Mouse (Mus musculus) left cerebral cortex, postnatal 25 days (tissue): ENCODE data around the gene Actrt3. TPM values are rescaled to one million over a fixed set of nuclear protein-coding genes. Genes with fewer than 3 reads are reported as not detected.

Experiments used
- DNase-seq, 2 experiments: peaks; one replicate each; pipeline ENCODE4 v3.0.0; 2022; ENCODE audit warnings: low spot score in 2 of 2, mixed read lengths in 1 of 2
- intact Hi-C: fragments of 180-260 bp; cut with DNase I; formaldehyde crosslinking; loops from one replicate; pipeline ENCODE4 v1.15.1; 2025
- total RNA-seq, 2 experiments: library from RNA; stranded (reverse); gene quantifications; 2 replicates each; pipeline ENCODE4 v1.2.3; 2021

The Actrt3 gene
- under 1 TPM; 0.78 to 0.82 TPM for total RNA-seq

DNA sequence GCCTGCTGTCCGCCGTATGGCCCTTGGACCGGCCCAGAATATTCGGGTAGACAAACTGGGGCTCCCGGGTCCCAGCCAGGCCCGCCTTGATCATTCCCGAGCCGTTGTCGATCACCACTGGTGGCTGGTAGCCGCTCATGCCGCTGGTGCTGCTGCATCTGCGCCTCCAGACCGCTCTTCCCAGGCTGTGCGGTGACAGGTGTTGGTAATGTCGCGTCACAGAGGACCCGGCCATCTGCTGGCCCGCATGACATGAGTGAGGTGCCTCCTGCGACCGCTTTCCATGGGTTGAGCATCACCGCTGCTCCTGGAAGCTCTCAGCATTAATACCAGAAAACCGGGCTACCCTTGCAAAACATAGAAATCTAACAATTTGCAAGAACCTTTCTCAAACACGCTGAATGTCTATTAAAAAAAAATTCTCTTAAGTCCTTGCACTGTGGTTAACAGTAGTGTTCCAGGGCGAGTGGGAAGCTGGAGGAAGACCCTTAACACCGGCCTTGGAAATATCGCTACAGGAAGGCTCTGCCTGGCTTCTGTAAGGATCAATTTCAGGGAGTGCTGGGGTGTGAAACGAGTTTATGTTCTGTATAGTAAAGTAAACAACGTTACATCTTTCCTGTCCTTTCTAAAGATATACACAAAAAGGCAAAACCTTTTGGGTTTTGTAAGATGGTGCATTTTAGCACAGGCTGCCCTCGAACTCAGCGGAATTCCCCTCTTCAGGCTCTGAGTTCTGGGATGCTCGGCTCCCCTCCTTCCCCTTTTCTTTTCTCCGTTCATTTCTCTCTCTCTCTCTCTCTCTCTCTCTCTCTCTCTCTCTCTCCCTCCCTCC, at the start of gene Actrt3:
Gene Actrt3 (minus strand): TSS at position 229 of the 835 bp plus-strand sequence.
- peak; percentile 57 to 76 for DNase-seq
- intact Hi-C loops: loop anchor here (5.0 to 10.0 kb wide), 2 partner anchors 355 to 397 kb away; partner anchors contain the start of gene Prkci

DNA sequence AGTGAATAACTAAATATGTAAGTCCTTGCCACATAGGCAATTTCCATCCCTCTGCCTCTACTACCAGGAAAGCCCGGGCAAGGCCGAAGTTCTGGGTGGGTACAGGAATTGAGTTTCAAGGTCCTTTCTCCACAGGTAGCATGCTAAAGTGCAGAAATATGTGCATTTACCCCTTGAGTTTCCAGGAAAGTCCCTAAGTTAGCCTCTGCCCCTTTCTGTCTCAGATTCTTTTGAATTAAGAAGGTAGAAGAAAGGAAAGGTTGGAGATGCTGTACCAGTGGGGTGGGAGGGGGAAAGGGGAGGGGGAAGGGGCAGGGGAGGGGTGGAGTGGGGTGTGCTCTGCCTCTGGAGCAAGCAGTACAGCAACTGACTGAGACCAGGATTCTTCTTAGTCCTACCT, 48.7 kb upstream of the Actrt3 start:
- DNase-seq: no peak
- intact Hi-C loops: no loop called here

DNA sequence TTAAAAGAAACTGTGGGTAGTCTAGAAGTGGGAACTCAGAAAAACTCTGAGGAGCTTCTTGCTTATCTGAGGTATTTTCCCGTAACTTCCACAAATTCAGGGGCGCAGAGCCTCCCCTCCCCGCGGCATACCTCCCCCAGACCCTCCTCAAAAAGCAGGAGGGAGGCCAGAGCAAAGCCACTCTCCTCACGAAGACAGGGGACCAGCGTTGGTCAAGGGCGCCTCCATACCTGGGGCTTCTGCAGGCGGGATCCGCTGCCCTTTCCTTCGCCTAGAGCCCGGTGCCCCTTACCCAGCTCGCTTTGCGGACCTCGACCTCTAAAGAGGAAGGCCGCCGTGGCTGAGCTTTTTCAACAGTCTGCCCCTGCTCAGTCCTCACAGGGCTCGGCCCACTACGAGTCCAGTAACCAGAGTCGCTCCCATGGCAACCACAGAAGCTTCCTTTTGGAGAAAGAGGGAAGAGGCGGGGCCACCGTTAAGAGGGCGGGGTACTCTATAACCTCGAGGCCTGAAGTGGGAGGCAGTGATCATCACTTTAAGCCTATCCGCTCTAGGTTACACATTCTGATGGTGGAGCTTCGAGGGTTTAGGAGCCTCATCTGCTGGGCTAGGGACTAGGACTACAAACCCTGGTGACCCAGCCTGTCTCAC, 47.8 kb upstream of the Actrt3 start, which contains the start of gene Lrrc34:
Gene Lrrc34 (minus strand): TSS at position 430 of the 651 bp plus-strand sequence.
- intact Hi-C loops: no loop called here
- DNase-seq: peak; percentile 8 to 12

DNA sequence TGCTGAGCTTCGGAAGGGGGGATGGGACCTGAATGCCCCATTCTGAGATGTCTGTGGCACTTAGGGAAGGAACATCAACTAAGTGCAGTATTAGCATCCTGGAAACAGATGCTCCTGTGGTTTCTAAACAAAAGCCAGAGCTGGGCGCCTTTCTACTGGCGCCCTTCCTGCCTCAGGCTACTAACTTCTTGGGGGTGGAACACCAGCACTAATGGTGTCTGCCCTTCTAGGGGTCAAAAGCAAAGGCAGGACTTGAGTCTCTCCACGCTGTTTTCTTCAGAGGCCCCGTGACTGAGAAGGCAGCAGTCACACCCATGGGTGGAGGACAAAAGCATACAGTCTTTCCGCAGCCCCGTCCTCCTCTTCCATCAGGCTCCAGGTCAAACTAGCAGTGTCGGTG, 47.0 kb upstream of the Actrt3 start:
- intact Hi-C loops: no loop called here
- no peak for DNase-seq

DNA sequence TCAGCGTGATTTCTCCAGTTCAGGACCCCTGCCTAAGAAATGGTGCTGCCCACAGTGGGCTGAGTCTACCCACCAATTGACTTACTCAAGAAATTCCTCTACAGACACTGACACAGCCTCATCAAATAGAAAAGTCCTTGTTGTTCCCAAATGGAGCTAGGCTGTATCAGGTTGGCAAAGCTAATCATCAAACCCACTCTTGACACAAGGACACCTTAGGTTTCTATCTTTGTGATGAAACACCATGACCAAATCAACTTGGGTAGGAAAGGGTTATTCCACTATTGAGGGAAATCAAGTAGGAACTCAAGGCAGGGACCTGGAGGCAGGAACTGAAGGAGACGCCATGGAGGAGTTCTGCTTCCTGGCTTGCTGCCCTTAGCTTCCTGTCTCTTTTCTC, 44.5 kb upstream of the Actrt3 start, which contains the start of gene Lrriq4:
Gene Lrriq4 (plus strand): TSS at position 301 of the 400 bp plus-strand sequence.
- DNase-seq: no peak
- intact Hi-C loops: no loop called here

DNA sequence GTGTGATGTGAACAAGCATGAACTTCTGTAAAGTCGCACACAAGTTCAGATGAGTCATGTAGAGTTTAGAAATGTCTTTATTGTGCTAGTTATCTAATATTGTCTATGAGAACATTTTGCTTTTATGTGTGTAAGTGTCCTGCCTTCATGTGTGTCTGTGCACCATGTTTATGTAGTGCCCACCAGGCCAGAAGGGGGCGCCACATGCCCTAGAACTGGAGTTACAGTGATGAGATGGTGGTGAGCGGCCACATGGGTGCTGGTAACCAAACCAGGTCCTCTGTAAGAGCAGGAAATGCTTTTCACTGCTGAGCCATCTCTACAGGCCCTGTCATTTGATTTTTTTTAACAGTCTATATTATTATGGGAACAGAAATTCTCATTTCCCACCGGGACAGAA, 35.9 kb upstream of the Actrt3 start:
- DNase-seq: no peak
- intact Hi-C loops: no loop called here

DNA sequence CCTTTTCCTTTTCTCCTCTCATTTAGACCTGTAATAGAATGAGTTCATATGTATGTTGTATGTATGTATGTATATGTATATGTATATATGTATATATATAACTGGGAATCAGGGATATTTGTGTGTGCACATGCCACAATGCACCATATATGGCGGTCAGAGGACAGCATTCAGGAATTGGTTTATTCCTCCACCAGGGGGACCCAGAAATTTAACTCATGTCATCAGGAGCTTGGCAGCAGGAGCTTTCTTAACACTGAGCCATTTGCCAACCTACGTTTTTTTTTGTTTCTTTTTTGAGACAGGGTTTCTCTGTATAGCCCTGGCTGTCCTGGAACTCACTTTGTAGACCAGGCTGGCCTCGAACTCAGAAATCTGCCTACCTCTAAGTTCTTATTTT, 33.9 kb upstream of the Actrt3 start:
- DNase-seq: no peak
- intact Hi-C loops: no loop called here

- DNase-seq: no peak
- intact Hi-C loops: no loop called here
These were observed 20.4 kb upstream of the Actrt3 start for GRCm38 (mm10) chr3:30620132-30620531.

GRCm38 (mm10) chr3:30610930-30611329, 11.2 kb upstream of the Actrt3 start:
- intact Hi-C loops: no loop called here

GRCm38 (mm10) chr3:30608999-30609398, 9.3 kb upstream of the Actrt3 start:
- intact Hi-C loops: loop anchor here (10.0 kb wide), 1 partner anchor 346 kb away; no protein-coding TSS in a partner anchor
- no peak for DNase-seq

More at GRCm38 (mm10) chr3:30610930-30611329, 11.2 kb upstream of the Actrt3 start:
- DNase-seq: no peak

DNA sequence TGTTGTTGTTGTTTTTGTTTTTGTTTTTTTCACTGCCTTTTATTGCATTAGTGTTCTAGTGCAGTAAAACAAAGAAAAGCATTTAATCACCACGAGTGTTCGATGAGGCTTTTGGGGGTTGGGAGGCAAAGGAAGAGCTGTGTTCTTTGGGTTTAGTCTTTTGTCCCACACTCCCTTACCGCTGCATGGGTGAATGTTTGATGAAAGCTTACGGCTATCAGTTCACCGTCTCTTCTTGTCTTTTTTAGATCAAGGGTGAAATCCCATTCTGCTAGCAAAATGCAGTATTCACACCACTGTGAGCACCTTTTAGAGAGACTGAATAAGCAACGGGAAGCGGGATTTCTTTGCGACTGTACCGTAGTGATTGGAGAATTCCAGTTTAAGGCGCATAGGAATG, 3.5 kb upstream of the Actrt3 start:
- intact Hi-C loops: loop anchor here (2.0 to 10.0 kb wide), 3 partner anchors 190 to 394 kb away; partner anchors contain the start of genes Prkci and Sec62
- no peak for DNase-seq

GRCm38 (mm10) chr3:30602740-30603098, 3.0 kb upstream of the Actrt3 start:
- no peak for DNase-seq
- intact Hi-C loops: loop anchor here (2.0 to 10.0 kb wide), 3 partner anchors 190 to 395 kb away; partner anchors contain the start of genes Prkci and Sec62

DNA sequence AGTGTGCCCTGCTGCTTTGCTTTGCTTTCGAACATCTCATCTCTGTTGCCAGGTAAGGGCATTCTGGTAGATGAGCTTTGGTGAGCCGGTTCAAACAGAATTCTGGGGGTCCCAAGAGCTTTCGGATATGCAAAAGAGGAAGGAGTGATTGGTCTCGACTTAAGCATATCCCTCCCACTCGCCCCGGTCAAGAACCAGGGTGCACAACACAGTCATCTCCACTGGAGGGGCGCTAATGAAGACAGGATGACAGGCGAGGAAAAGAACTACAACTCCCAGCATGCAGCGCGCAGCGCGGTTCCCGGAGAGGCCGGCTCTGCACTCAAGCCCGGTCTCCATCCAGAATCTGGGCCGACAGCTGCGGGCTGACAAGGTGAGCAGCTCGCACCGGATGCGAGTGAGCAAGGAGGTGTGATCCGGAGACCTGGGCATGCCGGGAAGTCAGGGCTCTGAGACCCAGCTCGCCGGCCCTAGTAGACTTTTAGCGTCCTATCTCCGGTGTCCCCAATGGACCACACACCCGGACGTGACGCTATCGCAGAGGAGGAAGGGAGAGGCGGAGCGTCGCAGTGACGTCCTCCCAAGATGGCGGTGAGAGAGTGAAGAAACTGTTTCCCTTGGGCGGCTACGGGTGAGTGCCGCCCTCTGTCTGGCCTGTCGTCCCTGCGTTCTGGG, 2.5 kb upstream of the Actrt3 start, which contains the start of gene Mynn:
Gene Mynn (plus strand): TSS at position 1 of the 675 bp plus-strand sequence.
- intact Hi-C loops: loop anchor here (2.0 to 10.0 kb wide), 3 partner anchors 191 to 395 kb away; partner anchors contain the start of genes Prkci and Sec62
- DNase-seq: peak; percentile 98 to 99

GRCm38 (mm10) chr3:30601610-30602064, 1.9 kb upstream of the Actrt3 start:
- DNase-seq: no peak
- intact Hi-C loops: loop anchor here (2.0 to 10.0 kb wide), 3 partner anchors 191 to 396 kb away; partner anchors contain the start of genes Prkci and Sec62

DNA sequence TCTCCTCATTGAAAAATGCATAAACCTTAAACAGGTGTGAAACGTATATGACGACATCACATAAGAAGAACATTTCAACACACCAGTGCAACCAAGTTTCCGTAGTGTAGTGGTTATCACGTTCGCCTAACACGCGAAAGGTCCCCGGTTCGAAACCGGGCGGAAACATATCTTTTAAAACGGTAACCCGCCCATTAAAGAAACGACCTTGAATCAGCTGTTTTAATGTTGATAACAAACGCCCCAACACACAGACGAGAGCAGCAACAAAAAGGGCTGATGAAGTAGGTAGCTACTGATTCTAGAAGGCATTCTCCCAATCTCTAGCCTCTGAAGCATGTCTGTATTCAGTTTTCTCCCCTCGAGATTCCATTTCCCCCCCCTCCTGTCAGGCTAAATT, 1.4 kb upstream of the Actrt3 start:
- intact Hi-C loops: loop anchor here (5.0 to 10.0 kb wide), 2 partner anchors 354 to 396 kb away; partner anchors contain the start of gene Prkci
- peak; percentile 89 to 95 for DNase-seq

DNA sequence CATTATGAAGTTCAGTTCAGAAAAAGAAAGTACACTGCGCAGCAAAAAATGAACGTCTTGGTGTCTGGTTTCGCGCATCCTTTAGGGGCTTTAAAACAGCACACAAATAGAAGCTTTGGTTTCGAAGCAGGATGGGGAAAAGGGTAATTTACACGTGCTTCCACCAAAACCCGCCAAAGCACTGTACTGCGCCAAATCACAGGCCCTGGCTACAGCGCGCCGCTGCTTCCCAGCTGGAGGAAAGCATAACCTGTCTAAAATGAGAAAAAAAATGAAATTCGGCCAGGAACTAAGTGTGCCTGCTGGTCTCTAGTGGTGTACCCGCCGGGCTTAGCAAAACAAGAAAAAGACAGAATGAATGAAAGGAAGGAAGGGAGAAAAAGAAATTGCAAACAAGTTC, 978 bp upstream of the Actrt3 start:
- peak; percentile 37 to 59 for DNase-seq
- intact Hi-C loops: loop anchor here (5.0 to 10.0 kb wide), 2 partner anchors 354 to 397 kb away; partner anchors contain the start of gene Prkci

- DNase-seq: no peak
- intact Hi-C loops: no loop called here
These were observed 2.5 kb downstream of the Actrt3 start for GRCm38 (mm10) chr3:30597271-30597670.

DNA sequence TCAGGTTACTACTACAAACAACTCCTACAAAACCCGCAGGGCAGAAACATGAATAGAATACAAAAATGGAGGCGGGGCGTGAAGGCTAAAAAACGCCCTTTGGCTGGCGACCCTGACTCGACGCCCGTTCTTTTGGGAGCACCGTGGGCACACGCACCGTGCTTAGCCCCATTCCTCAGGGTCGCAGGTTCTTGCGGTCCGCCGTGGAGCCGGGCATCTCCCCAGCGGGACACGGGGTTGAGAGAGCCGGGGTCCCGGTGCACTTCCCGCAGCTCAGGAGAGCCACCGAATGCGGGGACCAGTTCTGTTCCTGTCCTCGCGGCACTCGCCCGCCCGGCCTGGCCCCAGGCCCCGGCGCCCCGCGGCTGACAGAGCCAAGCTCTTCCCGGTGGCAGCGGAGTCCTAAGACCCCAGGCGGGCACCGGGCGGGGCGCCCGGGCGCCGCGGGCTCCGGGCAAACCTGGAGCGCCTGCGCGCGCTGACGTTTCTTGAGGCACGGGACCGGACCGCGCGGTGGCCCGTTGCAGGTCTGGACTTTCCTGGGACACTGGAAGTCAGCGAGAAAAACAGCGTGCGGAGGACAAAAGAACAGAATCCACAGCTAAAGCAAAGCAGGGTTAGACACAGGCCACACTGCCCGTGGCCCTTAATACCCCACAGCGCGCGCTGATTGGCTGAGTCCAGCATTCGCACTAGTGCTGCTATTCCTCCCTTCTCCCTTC, 4.5 kb downstream of the Actrt3 start:
- peak; percentile 20 to 39 for DNase-seq
- intact Hi-C loops: no loop called here
